Mouse (Mus musculus) CH12.LX (cell line): ENCODE measurements around the gene Cbx4. TPM values are rescaled to one million over a fixed set of nuclear protein-coding genes. Genes with fewer than 3 reads are reported as not detected.

Source experiments
- DNase-seq: peaks from one replicate; pipeline ENCODE4 v3.0.0-alpha.2; 2013; ENCODE audit errors: extremely low read depth
- H3K27ac ChIP-seq: 2 replicates; pipeline ENCODE4 v1.5.1; 2012; ENCODE audit warnings: low read depth, mild to moderate bottlenecking, control low read depth, moderate library complexity; ENCODE audit not compliant: insufficient read depth
- H3K27me3 ChIP-seq: replicated peaks from 2 replicates; pipeline ENCODE3; 2012; ENCODE audit warnings: inconsistent platforms
- H3K36me3 ChIP-seq, 2 experiments: replicated peaks in 1 of 2; 2 replicates each; pipeline versions ENCODE3 to v1.6.1; 2012; ENCODE audit warnings: inconsistent platforms in 1 of 2, low read length in 1 of 2, mild to moderate bottlenecking in 1 of 2, mixed read lengths in 1 of 2, moderate library complexity in 1 of 2; ENCODE audit not compliant: control insufficient read depth in 1 of 2, insufficient read depth in 1 of 2
- H3K4me1 ChIP-seq, 2 experiments: 2 replicates each; pipeline ENCODE4 v1.6.1; 2012; ENCODE audit warnings: inconsistent platforms in 1 of 2, moderate library complexity in 1 of 2; ENCODE audit not compliant: insufficient read depth in 2 of 2, control insufficient read depth in 1 of 2
- H3K4me2 ChIP-seq: 2 replicates; pipeline ENCODE4 v1.6.1; 2012; ENCODE audit warnings: low read depth, mild to moderate bottlenecking, control low read depth; ENCODE audit not compliant: poor library complexity, insufficient read depth, severe bottlenecking
- H3K4me3 ChIP-seq, 3 experiments: fragments of 150-350 bp in 1 of 3; sonication (generic) in 1 of 3; replicated peaks in 1 of 3; 2 replicates each; pipeline versions ENCODE3 to v1.5.1; 2011 to 2012; ENCODE audit warnings: low read depth in 2 of 3, low read length in 2 of 3, mild to moderate bottlenecking in 2 of 3, moderate library complexity in 2 of 3, control low read depth in 1 of 3, improper control_type of control experiment in 1 of 3, inconsistent platforms in 1 of 3, mixed read lengths in 1 of 3; ENCODE audit not compliant: poor library complexity in 1 of 3
- H3K79me2 ChIP-seq: replicated peaks from 2 replicates; pipeline ENCODE4 v1.6.1; 2012; ENCODE audit warnings: mild to moderate bottlenecking, moderate library complexity; ENCODE audit not compliant: control insufficient read depth, poor library complexity, insufficient read depth, severe bottlenecking; ENCODE audit errors: extremely low read depth
- H3K9ac ChIP-seq: 2 replicates; pipeline ENCODE4 v1.6.1; 2012; ENCODE audit warnings: low read depth, mild to moderate bottlenecking, control low read depth, moderate library complexity; ENCODE audit not compliant: insufficient read depth
- H3K9me3 ChIP-seq: replicated peaks from 2 replicates; pipeline ENCODE3; 2012; ENCODE audit warnings: low read length, inconsistent platforms, mixed read lengths
- BHLHE40 ChIP-seq: IDR thresholded peaks from 2 replicates; pipeline ENCODE4 v1.6.1; 2011; ENCODE audit warnings: mild to moderate bottlenecking, low read depth, low read length, improper control_type of control experiment
- CHD1 ChIP-seq: IDR thresholded peaks from 2 replicates; pipeline ENCODE4 v1.6.1; 2012; ENCODE audit warnings: low read depth, low read length, improper control_type of control experiment, inconsistent platforms
- CHD2 ChIP-seq: IDR thresholded peaks from 2 replicates; pipeline ENCODE4 v1.6.1; 2011; ENCODE audit warnings: low read length, improper control_type of control experiment
- CTCF ChIP-seq, 2 experiments: IDR thresholded peaks in 1 of 2; conservative IDR thresholded peaks in 1 of 2; 2 replicates each; pipeline ENCODE4 v1.5.1; 2011 to 2012; ENCODE audit warnings: low read depth in 2 of 2, low read length in 2 of 2, improper control_type of control experiment in 1 of 2, inconsistent platforms in 1 of 2, mild to moderate bottlenecking in 1 of 2, moderate library complexity in 1 of 2
- E2F4 ChIP-seq: IDR thresholded peaks from 2 replicates; pipeline ENCODE4 v1.6.1; 2011; ENCODE audit warnings: low read depth, low read length, improper control_type of control experiment; ENCODE audit not compliant: insufficient replicate concordance
- EP300 ChIP-seq: IDR thresholded peaks from 2 replicates; pipeline ENCODE4 v1.6.1; 2011; ENCODE audit warnings: low read length, improper control_type of control experiment
- ETS1 ChIP-seq: conservative IDR thresholded peaks from 2 replicates; pipeline ENCODE4 v1.6.1; 2012; ENCODE audit warnings: low read depth, mild to moderate bottlenecking, inconsistent platforms, low read length, improper control_type of control experiment, moderate library complexity
- GABPA ChIP-seq: IDR thresholded peaks from 2 replicates; pipeline ENCODE4 v1.6.1; 2012; ENCODE audit warnings: low read depth, low read length, improper control_type of control experiment, inconsistent platforms; ENCODE audit not compliant: insufficient replicate concordance
- IRF4 ChIP-seq: IDR thresholded peaks from 2 replicates; pipeline ENCODE4 v1.6.1; 2014; ENCODE audit warnings: low read depth, mild to moderate bottlenecking, inconsistent platforms, low read length, improper control_type of control experiment
- JUN ChIP-seq: IDR thresholded peaks from 2 replicates; pipeline ENCODE4 v1.6.1; 2011; ENCODE audit warnings: low read depth, mild to moderate bottlenecking, low read length, improper control_type of control experiment, moderate library complexity; ENCODE audit not compliant: insufficient read depth
- MAFK ChIP-seq: IDR thresholded peaks from 2 replicates; pipeline ENCODE4 v1.6.1; 2011; ENCODE audit warnings: low read length, improper control_type of control experiment; ENCODE audit not compliant: insufficient replicate concordance
- MAX ChIP-seq: IDR thresholded peaks from 2 replicates; pipeline ENCODE4 v1.6.1; 2011; ENCODE audit warnings: low read length, improper control_type of control experiment
- MAZ ChIP-seq: IDR thresholded peaks from 2 replicates; pipeline ENCODE4 v1.6.1; 2012; ENCODE audit warnings: low read depth, mild to moderate bottlenecking, inconsistent platforms, low read length, improper control_type of control experiment, moderate library complexity
- MEF2A ChIP-seq: IDR thresholded peaks from 2 replicates; pipeline ENCODE4 v1.6.1; 2014; ENCODE audit warnings: low read depth, mild to moderate bottlenecking, inconsistent platforms, low read length, improper control_type of control experiment, borderline replicate concordance
- MXI1 ChIP-seq: IDR thresholded peaks from 2 replicates; pipeline ENCODE4 v1.6.1; 2011; ENCODE audit warnings: mild to moderate bottlenecking, low read depth, low read length, improper control_type of control experiment
- MYC ChIP-seq: IDR thresholded peaks from 2 replicates; pipeline ENCODE4 v1.6.1; 2011; ENCODE audit warnings: low read depth, mild to moderate bottlenecking, improper control_type of control experiment, low read length
- NRF1 ChIP-seq: IDR thresholded peaks from 2 replicates; pipeline ENCODE4 v1.6.1; 2014; ENCODE audit warnings: low read depth, mild to moderate bottlenecking, inconsistent platforms, low read length, improper control_type of control experiment, moderate library complexity
- PAX5 ChIP-seq: IDR thresholded peaks from 2 replicates; pipeline ENCODE4 v1.6.1; 2012; ENCODE audit warnings: low read length, inconsistent platforms, mixed read lengths
- POLR2A ChIP-seq: IDR thresholded peaks from 2 replicates; pipeline ENCODE4 v1.6.1; 2011; ENCODE audit warnings: low read depth, mild to moderate bottlenecking, improper control_type of control experiment, low read length
- POLR2AphosphoS2 ChIP-seq: IDR thresholded peaks from 2 replicates; pipeline ENCODE4 v1.6.1; 2011; ENCODE audit warnings: low read depth, low read length, improper control_type of control experiment
- RAD21 ChIP-seq: IDR thresholded peaks from 2 replicates; pipeline ENCODE4 v1.6.1; 2011; ENCODE audit warnings: low read depth, mild to moderate bottlenecking, low read length, improper control_type of control experiment, moderate library complexity
- SIN3A ChIP-seq: IDR thresholded peaks from 2 replicates; pipeline ENCODE4 v1.6.1; 2012; ENCODE audit warnings: low read length, improper control_type of control experiment, inconsistent platforms
- SMC3 ChIP-seq: IDR thresholded peaks from 2 replicates; pipeline ENCODE4 v1.6.1; 2011; ENCODE audit warnings: low read depth, low read length, improper control_type of control experiment
- TBP ChIP-seq: conservative IDR thresholded peaks from 2 replicates; pipeline ENCODE4 v1.6.1; 2011; ENCODE audit warnings: low read depth, low read length, improper control_type of control experiment
- TCF12 ChIP-seq: IDR thresholded peaks from 2 replicates; pipeline ENCODE4 v1.6.1; 2014; ENCODE audit warnings: low read depth, mild to moderate bottlenecking, inconsistent platforms, low read length, improper control_type of control experiment
- UBTF ChIP-seq: IDR thresholded peaks from 2 replicates; pipeline ENCODE4 v1.6.1; 2012; ENCODE audit warnings: low read depth, mild to moderate bottlenecking, inconsistent platforms, low read length, improper control_type of control experiment, moderate library complexity
- USF1 ChIP-seq: IDR thresholded peaks from 2 replicates; pipeline ENCODE4 v1.6.1; 2014; ENCODE audit warnings: low read depth, mild to moderate bottlenecking, inconsistent platforms, low read length, improper control_type of control experiment
- USF2 ChIP-seq: conservative IDR thresholded peaks from 2 replicates; pipeline ENCODE4 v1.6.1; 2011; ENCODE audit warnings: low read depth, low read length, improper control_type of control experiment
- ZC3H11A ChIP-seq: IDR thresholded peaks from 2 replicates; pipeline ENCODE4 v1.6.1; 2012; ENCODE audit warnings: low read depth, mild to moderate bottlenecking, inconsistent platforms, low read length, improper control_type of control experiment
- ZKSCAN1 ChIP-seq: IDR thresholded peaks from 2 replicates; pipeline ENCODE4 v1.6.1; 2012; ENCODE audit warnings: low read depth, inconsistent platforms, low read length, improper control_type of control experiment, borderline replicate concordance
- ZMIZ1 ChIP-seq: IDR thresholded peaks from 2 replicates; pipeline ENCODE4 v1.6.1; 2012; ENCODE audit warnings: low read depth, mild to moderate bottlenecking, inconsistent platforms, low read length, improper control_type of control experiment
- dilution Hi-C: fragments of 300-500 bp; cut with MboI; formaldehyde crosslinking; loops from 2 replicates; pipeline ENCODE4 v1.14.3; 2020; ENCODE audit warnings: low sequenced_read_pairs; ENCODE audit not compliant: extremely low pct_unique_long_range_greater_than_20kb, extremely low pct_ligation_motif_present
- in situ Hi-C: fragments of 300-500 bp; cut with MboI; formaldehyde crosslinking; loops from 3 replicates; pipeline ENCODE4 v1.14.3; 2019; ENCODE audit warnings: low sequenced_read_pairs, low pct_ligation_motif_present, low pct_unique_long_range_greater_than_20kb, mixed read lengths
- polyA plus RNA-seq: library from polyadenylated mRNA; unstranded; fragments of >175 nt; gene quantifications from 2 replicates; pipeline ENCODE4 v1.2.1, GENCODE M21; 2012; ENCODE audit warnings: low read depth; ENCODE audit not compliant: insufficient read length
- total RNA-seq, 2 experiments: library from RNA; depleted of rRNA; stranded (reverse); fragments of 300-350 nt in 1 of 2; fragments of >200 nt in 1 of 2; gene quantifications; 2 replicates each; pipeline ENCODE4 v1.2.3; 2012 to 2014

The Cbx4 gene
- total and polyA plus RNA-seq, 3 experiments, result 15.0 to 40.4 (median 26.0) TPM

- no peak overlapping the region for H3K4me2 ChIP-seq
- peaks cover 50% of the 10 kb centered on the region for H3K27me3 ChIP-seq
- H3K4me1 ChIP-seq, result peaks cover 14 to 58% of the 10 kb centered on the region in 2 experiments
- TF ChIP-seq UBTF (no peak), PAX5 (no peak), GABPA (no peak), ZMIZ1 (no peak), MXI1 (no peak), JUN (no peak), TBP (no peak), USF1 (no peak), MAX (no peak; the same call in 1 of the 2 replicates)
- no peaks in the 10 kb centered on the region for H3K36me3 ChIP-seq
- no peaks in the 10 kb centered on the region for H3K79me2 ChIP-seq
- H3K9ac ChIP-seq, result 0 out of 2 replicates have a peak overlapping the region, but pooled peaks have one; percentile 6
- no peaks in the 10 kb centered on the region for H3K9me3 ChIP-seq
- H3K4me3 ChIP-seq, result no peak overlapping the region
- in situ Hi-C loops (loop anchor here (5.0 kb wide), 3 partner anchors 35 to 100 kb away; no protein-coding TSS in a partner anchor), dilution Hi-C loops (no loop called here)
- no peak for DNase-seq
- H3K27ac ChIP-seq, result no peak overlapping the region
Observed at GRCm38 (mm10) chr11:119092286-119092685, 6.3 kb upstream of the Cbx4 start.

GRCm38 (mm10) chr11:119091598-119091991 is 5.6 kb upstream of the Cbx4 start:
- H3K9me3 ChIP-seq, result no peaks in the 10 kb centered on the region

More at GRCm38 (mm10) chr11:119091598-119091991, 5.6 kb upstream of the Cbx4 start:
- H3K79me2 ChIP-seq, result no peaks in the 10 kb centered on the region
- peaks cover 48% of the 10 kb centered on the region for H3K27me3 ChIP-seq
- peak overlapping the region; percentile 55 for H3K4me2 ChIP-seq
- H3K4me1 ChIP-seq, result peaks cover 17 to 65% of the 10 kb centered on the region in 2 experiments
- in situ Hi-C loops (loop anchor here (5.0 kb wide), 3 partner anchors 36 to 101 kb away; no protein-coding TSS in a partner anchor), dilution Hi-C loops (no loop called here)
- TF ChIP-seq IRF4, result peak; percentile 42; the same call in 1 of the 2 replicates
- TF ChIP-seq MYC, result peak; percentile 59; the same call in 1 of the 2 replicates
- no peak for TF ChIP-seq GABPA
- TF ChIP-seq CHD1, result 0 out of 2 replicates have a peak, but pooled peaks have one; percentile 34
- TF ChIP-seq E2F4, result no peak
- no peak for TF ChIP-seq ZMIZ1
- TF ChIP-seq TBP, result no peak
- TF ChIP-seq USF1, result no peak
- TF ChIP-seq ZC3H11A, result peak; percentile 52
- peak; percentile 95 for TF ChIP-seq RAD21
- no peak for TF ChIP-seq JUN
- TF ChIP-seq MAX, result peak; percentile 51; the same call in 1 of the 2 replicates
- no peak for TF ChIP-seq MAFK
- no peak; the same call in 1 of the 2 replicates for TF ChIP-seq POLR2A
- TF ChIP-seq CTCF (conservative IDR thresholded peaks at IDR 0.05 in 1 of 2, IDR thresholded peaks at IDR 0.05 in 1 of 2; ENCODE audit: low read depth in 2 of 2, low read length in 2 of 2), result peak; percentile 75 to 96
- peak; percentile 78 for TF ChIP-seq TCF12
- no peak for TF ChIP-seq SIN3A
- peak; percentile 18; the same call in 1 of the 2 replicates for TF ChIP-seq MXI1
- peak; percentile 37; the same call in 1 of the 2 replicates for TF ChIP-seq NRF1
- TF ChIP-seq USF2, result no peak
- TF ChIP-seq SMC3, result peak; percentile 92
- TF ChIP-seq PAX5, result no peak
- no peak for TF ChIP-seq EP300
- TF ChIP-seq CHD2, result 0 out of 2 replicates have a peak, but pooled peaks have one; percentile 0
- peak; percentile 33; the same call in 1 of the 2 replicates for TF ChIP-seq MAZ
- TF ChIP-seq MEF2A, result no peak
- TF ChIP-seq BHLHE40, result no peak; the same call in 1 of the 2 replicates
- TF ChIP-seq POLR2AphosphoS2, result no peak
- TF ChIP-seq ZKSCAN1, result no peak
- TF ChIP-seq ETS1, result no peak
- TF ChIP-seq UBTF, result no peak
- no peaks in the 10 kb centered on the region for H3K36me3 ChIP-seq
- peak overlapping the region; percentile 71 for H3K9ac ChIP-seq
- DNase-seq, result peak; percentile 80
- H3K27ac ChIP-seq, result peak overlapping the region; percentile 59
- H3K4me3 ChIP-seq, result peak overlapping the region; percentile 22 to 65 (median 55)
